In genomic region chr15:97822545-97823228, GRCm38 (mm10) we compare ENCODE assay signal across 8 mouse cellular contexts. TPM values are rescaled to one million over a fixed set of nuclear protein-coding genes. Genes with fewer than 3 reads are reported as not detected.
A peak's percentile ranks its signal among the peaks of the same experiment; 100 is the strongest.
DNase-seq lines count a peak whose midpoint lies in the region; ATAC-seq and TF ChIP-seq lines count a peak whose summit lies in the region.

No protein-coding gene starts in this region.

- TF ChIP-seq POLR2A in cerebellum, adult 2 months (IDR thresholded peaks at IDR 0.05; ENCODE audit: borderline replicate concordance, insufficient read depth, low read length), result no peak

- peak; percentile 97 for TF ChIP-seq EP300 in lung, postnatal 0 days (IDR thresholded peaks at IDR 0.05)

- H3K27ac ChIP-seq in cerebellum, adult 2 months (ENCODE audit: insufficient read depth, low read length), result peak overlapping the region; percentile 35; the same call in 1 of the 2 replicates
- H3K27ac ChIP-seq in kidney, embryonic 14.5 days (ENCODE audit: low read depth, low read length), result peak overlapping the region; percentile 72; the same call in 1 of the 2 replicates
- peak overlapping the region; percentile 55; the same call in 1 of the 2 replicates for H3K27ac ChIP-seq in embryonic facial prominence, embryonic 13.5 days
- peak overlapping the region; percentile 93 for H3K27ac ChIP-seq in lung, postnatal 0 days (ENCODE audit: low read length)

- no peak for ATAC-seq in kidney, embryonic 14.5 days (ENCODE audit: low FRiP score, low TSS enrichment)
- no peak for ATAC-seq in embryonic facial prominence, embryonic 13.5 days (ENCODE audit: insufficient number of reproducible peaks, insufficient read depth, low FRiP score, low TSS enrichment, low read depth)
- peak; percentile 82 for ATAC-seq in lung, postnatal 0 days

- no peaks in the 10 kb centered on the region for H3K9me3 ChIP-seq in kidney, embryonic 14.5 days (ENCODE audit: control insufficient read depth, low read length)
- H3K9me3 ChIP-seq in embryonic facial prominence, embryonic 13.5 days, result no peaks in the 10 kb centered on the region
- no peaks in the 10 kb centered on the region for H3K9me3 ChIP-seq in lung, postnatal 0 days (ENCODE audit: low read length)

- no peak for DNase-seq in cerebellum, adult 2 months
- no peak for DNase-seq in cerebellum, adult 8-10 months
- no peak for DNase-seq in kidney, adult 11 months
- DNase-seq in lung, postnatal 0 days (ENCODE audit: low spot score), result peak; percentile 92
- no peak for DNase-seq in right cerebral cortex, adult 2 months (ENCODE audit: low spot score in 2 of 2)
- DNase-seq in adrenal gland, adult 18-20 months (ENCODE audit: low spot score in 2 of 2), result no peak

- no peaks in the 10 kb centered on the region for H3K27me3 ChIP-seq in cerebellum, adult 2 months (ENCODE audit: control insufficient read depth, insufficient read depth, low read length)
- no peaks in the 10 kb centered on the region for H3K27me3 ChIP-seq in kidney, embryonic 14.5 days (ENCODE audit: control insufficient read depth, insufficient read depth, low read length)
- H3K27me3 ChIP-seq in embryonic facial prominence, embryonic 13.5 days, result no peaks in the 10 kb centered on the region
- no peaks in the 10 kb centered on the region for H3K27me3 ChIP-seq in lung, postnatal 0 days (replicated peaks; ENCODE audit: insufficient read depth, low read length)

- no peak overlapping the region for H3K4me2 ChIP-seq in kidney, embryonic 14.5 days (replicated peaks; ENCODE audit: low read depth, low read length)
- no peak overlapping the region for H3K4me2 ChIP-seq in embryonic facial prominence, embryonic 13.5 days
- H3K4me2 ChIP-seq in lung, postnatal 0 days (replicated peaks; ENCODE audit: low read depth, low read length), result 0 out of 2 replicates have a peak overlapping the region, but pooled peaks have one; percentile 1

- no peak overlapping the region for H3K4me3 ChIP-seq in cerebellum, adult 2 months (replicated peaks; ENCODE audit: insufficient read depth, low read depth, low read length)
- no peak overlapping the region for H3K4me3 ChIP-seq in kidney, embryonic 14.5 days (ENCODE audit: low read length)
- no peak overlapping the region for H3K4me3 ChIP-seq in embryonic facial prominence, embryonic 13.5 days
- H3K4me3 ChIP-seq in lung, postnatal 0 days (ENCODE audit: low read depth, low read length), result no peak overlapping the region

- peaks cover 47% of the 10 kb centered on the region for H3K4me1 ChIP-seq in cerebellum, adult 2 months (ENCODE audit: control insufficient read depth, insufficient read depth, low read length)
- peaks cover 56% of the 10 kb centered on the region for H3K4me1 ChIP-seq in kidney, embryonic 14.5 days (ENCODE audit: control insufficient read depth, insufficient read depth, low read length)
- peaks cover 73% of the 10 kb centered on the region for H3K4me1 ChIP-seq in embryonic facial prominence, embryonic 13.5 days
- peaks cover 62% of the 10 kb centered on the region for H3K4me1 ChIP-seq in lung, postnatal 0 days (ENCODE audit: insufficient read depth, low read depth, low read length)

- no peak for TF ChIP-seq CTCF in cerebellum, adult 2 months (IDR thresholded peaks at IDR 0.05; ENCODE audit: borderline replicate concordance, insufficient read depth, low read depth, low read length)
- peak; percentile 36 for TF ChIP-seq CTCF in lung, postnatal 0 days (IDR thresholded peaks at IDR 0.05)

- no peak overlapping the region; the same call in 1 of the 2 replicates for H3K9ac ChIP-seq in kidney, embryonic 14.5 days (ENCODE audit: low read depth, low read length)
- H3K9ac ChIP-seq in embryonic facial prominence, embryonic 13.5 days, result peak overlapping the region; percentile 44
- H3K9ac ChIP-seq in lung, postnatal 0 days (replicated peaks; ENCODE audit: low read depth), result no peak overlapping the region; the same call in 1 of the 2 replicates

- peaks cover 8% of the 10 kb centered on the region; the same call in 1 of the 2 replicates for H3K36me3 ChIP-seq in kidney, embryonic 14.5 days (ENCODE audit: control insufficient read depth, insufficient read depth, low read length)
- peaks cover 14% of the 10 kb centered on the region; the same call in 1 of the 2 replicates for H3K36me3 ChIP-seq in embryonic facial prominence, embryonic 13.5 days
- no peaks in the 10 kb centered on the region for H3K36me3 ChIP-seq in lung, postnatal 0 days (ENCODE audit: insufficient read depth, low read length)

- WGBS in cerebellum, adult 2 months, result 63% methylated on average over 12 of the region's 12 CpGs
- 35% methylated on average over 12 of the region's 12 CpGs for WGBS in kidney, embryonic 14.5 days
- WGBS in embryonic facial prominence, embryonic 13.5 days, result 42% methylated on average over 11 of the region's 12 CpGs
- WGBS in lung, postnatal 0 days, result 23% methylated on average over 10 of the region's 12 CpGs

RNA-seq across cellular contexts. Expression of gene Hdac7, which starts 21.6 kb away (rescaled TPM):
- polyA plus RNA-seq in cerebellum, adult 2 months (2012; rRNA removed), result 38.3 and 40.9 TPM in 2 replicates
- polyA plus RNA-seq in kidney, embryonic 14.5 days (2014; fragmentation: Nextera tagmentation; extraction: Ambion mirVana), result 32.2 and 34.1 TPM in 2 replicates
- 32.4 and 37.1 TPM in 2 replicates for polyA plus RNA-seq in embryonic facial prominence, embryonic 13.5 days (2015; fragmentation: Nextera tagmentation; extraction: Ambion mirVana)
- 43.2 and 52.1 TPM in 2 replicates for polyA plus RNA-seq in lung, postnatal 0 days (2015; fragmentation: Nextera tagmentation; extraction: Ambion mirVana)
- 10 to 100 TPM; 29.7 to 55.2 TPM for total RNA-seq in adrenal gland, adult 18-20 months (2021)

RNA-seq across cellular contexts. Expression of gene Slc48a1, which starts 44.4 kb away (rescaled TPM):
- polyA plus RNA-seq in cerebellum, adult 2 months (2012; rRNA removed), result 129 and 133 TPM in 2 replicates
- polyA plus RNA-seq in kidney, embryonic 14.5 days (2014; fragmentation: Nextera tagmentation; extraction: Ambion mirVana), result 34.4 and 36.1 TPM in 2 replicates
- polyA plus RNA-seq in embryonic facial prominence, embryonic 13.5 days (2015; fragmentation: Nextera tagmentation; extraction: Ambion mirVana), result 34.7 and 41.9 TPM in 2 replicates
- 69.5 and 75.7 TPM in 2 replicates for polyA plus RNA-seq in lung, postnatal 0 days (2015; fragmentation: Nextera tagmentation; extraction: Ambion mirVana)
- 100 to 1,000 TPM; 114 to 139 TPM for total RNA-seq in adrenal gland, adult 18-20 months (2021)

RNA-seq across cellular contexts. Expression of gene Rapgef3, which starts 54.9 kb away (rescaled TPM):
- polyA plus RNA-seq in cerebellum, adult 2 months (2012; rRNA removed), result 35.0 and 36.5 TPM in 2 replicates
- 11.9 and 15.7 TPM in 2 replicates for polyA plus RNA-seq in kidney, embryonic 14.5 days (2014; fragmentation: Nextera tagmentation; extraction: Ambion mirVana)
- 7.1 and 9.3 TPM in 2 replicates for polyA plus RNA-seq in embryonic facial prominence, embryonic 13.5 days (2015; fragmentation: Nextera tagmentation; extraction: Ambion mirVana)
- 18.7 and 25.5 TPM in 2 replicates for polyA plus RNA-seq in lung, postnatal 0 days (2015; fragmentation: Nextera tagmentation; extraction: Ambion mirVana)
- 10 to 100 TPM; 13.2 to 25.2 TPM for total RNA-seq in adrenal gland, adult 18-20 months (2021)

Comparison
In these comparisons a context has a peak if more than half of its experiments do, and no peak if none do; other contexts are left out.
1. H3K27ac ChIP-seq: peak in every context shown above with its lines; median percentile 93 in lung, postnatal 0 days; 72 in kidney, embryonic 14.5 days; 55 in embryonic facial prominence, embryonic 13.5 days; 35 in cerebellum, adult 2 months.